Mouse (Mus musculus): ENCODE results near the gene Dlx5.

- TF ChIP-seq CTCF (IDR thresholded peaks at IDR 0.05; ENCODE audit: borderline replicate concordance, insufficient read depth, low read depth, low read length): no peak
- no peak for TF ChIP-seq POLR2A (IDR thresholded peaks at IDR 0.05; ENCODE audit: borderline replicate concordance, insufficient read depth, low read length)
Observed at GRCm38 (mm10) chr6:6867031-6867430, 14.9 kb downstream of the Dlx5 start.

Measured in cerebellum, adult 2 months (tissue).